Mouse (Mus musculus) bone marrow macrophage, adult 2 months (primary cell): ENCODE data around the gene Fam71d.

Experiments used
- CTCF ChIP-seq: IDR thresholded peaks from 2 replicates; pipeline ENCODE4 v1.5.1; 2012; ENCODE audit warnings: low read depth, mild to moderate bottlenecking, low read length, moderate library complexity
- POLR2A ChIP-seq: IDR thresholded peaks from 2 replicates; pipeline ENCODE4 v1.6.1; 2012; ENCODE audit warnings: mild to moderate bottlenecking, low read depth, low read length, borderline replicate concordance

GRCm38 (mm10) chr12:78740289-78740688 is 49.0 kb downstream of the Fam71d start:
- TF ChIP-seq CTCF, result no peak
- TF ChIP-seq POLR2A, result no peak
